Mouse (Mus musculus) R1 (cell line): ENCODE results near the gene Cd28.

Experiments used
- DNase-seq: peaks from one replicate; pipeline ENCODE4 v3.0.0-alpha.2; 2018; ENCODE audit warnings: low read depth, low spot score

Gene Cd28

DNA sequence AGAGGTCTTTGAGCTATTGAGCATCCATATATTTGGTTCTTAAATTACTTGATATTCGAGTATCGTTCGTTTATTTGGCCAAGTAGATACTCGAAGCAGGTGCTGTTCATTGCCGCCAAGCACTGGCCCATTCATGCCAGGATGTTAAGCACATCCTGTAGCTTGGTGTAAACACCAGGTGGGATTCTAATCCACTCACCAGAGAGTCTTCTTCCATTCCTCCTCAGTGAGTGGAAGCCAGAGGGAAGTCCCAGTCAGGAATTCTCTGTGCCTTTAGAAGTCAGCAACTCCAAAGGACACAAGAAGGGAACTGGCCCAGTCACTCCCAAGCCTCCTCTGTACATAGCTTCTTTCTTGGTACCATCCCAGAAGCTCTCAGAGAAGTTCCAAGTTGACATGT is at the start of gene Cd28:
Gene Cd28, plus strand, starts transcription at position 234 of the 400 bp plus-strand sequence.
- no peak for DNase-seq

DNA sequence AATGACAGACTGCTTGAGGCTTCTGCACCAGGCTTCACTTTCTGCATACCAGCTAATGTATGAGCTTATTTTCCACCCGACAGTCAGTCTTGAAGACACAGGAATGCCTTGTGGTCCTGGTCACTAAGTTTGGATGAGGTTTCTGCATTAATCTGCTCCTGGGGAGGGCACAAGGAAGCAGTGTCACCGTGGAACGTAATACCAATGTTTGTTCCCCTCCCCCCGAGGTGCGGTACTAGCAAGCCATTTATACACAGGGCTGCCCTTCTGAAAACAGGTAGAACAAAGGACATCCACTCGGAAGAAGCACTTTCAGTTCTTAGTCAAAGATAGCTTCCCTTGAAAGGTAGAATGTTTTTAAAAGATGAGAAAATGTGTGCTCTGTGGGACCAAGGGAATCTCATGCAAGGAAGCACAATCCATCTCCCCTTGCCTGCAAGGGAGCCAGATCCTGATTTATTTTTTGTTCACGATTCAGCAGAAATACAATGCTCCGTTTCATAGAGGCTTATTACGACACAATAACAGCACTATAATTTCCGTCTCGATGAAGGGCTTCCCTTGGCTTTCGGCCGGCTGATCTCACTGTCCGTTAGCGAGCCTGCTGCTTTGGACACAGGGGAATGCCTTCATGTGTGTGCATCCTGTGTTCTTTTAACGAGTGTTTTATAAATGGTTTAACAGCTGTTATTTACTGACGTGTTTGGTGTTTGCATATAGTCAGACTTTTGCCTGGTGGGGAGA is 48.6 kb upstream of the Cd28 start:
- no peak for DNase-seq

GRCm38 (mm10) chr1:60669048-60669447 is 47.6 kb upstream of the Cd28 start:
- no peak for DNase-seq

DNA sequence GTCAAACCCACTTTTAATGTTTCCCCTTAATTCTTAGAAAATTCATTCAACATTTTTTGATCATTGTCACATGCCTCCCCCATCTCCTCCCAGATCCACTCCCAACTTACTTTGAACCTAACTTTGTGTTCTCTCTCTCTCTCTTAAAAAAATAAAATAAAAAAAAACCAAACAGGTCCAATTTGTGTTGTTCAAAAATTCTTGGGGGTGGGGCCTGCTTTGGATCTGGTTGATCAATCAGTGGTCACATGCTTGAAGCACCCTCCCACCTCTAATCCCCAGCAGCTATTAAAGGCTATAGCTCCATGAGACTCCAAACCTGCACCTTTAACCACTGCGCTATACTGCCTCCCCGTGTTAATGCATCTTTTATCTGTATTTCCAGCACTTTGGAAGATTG is 46.9 kb upstream of the Cd28 start:
- DNase-seq = no peak

DNA sequence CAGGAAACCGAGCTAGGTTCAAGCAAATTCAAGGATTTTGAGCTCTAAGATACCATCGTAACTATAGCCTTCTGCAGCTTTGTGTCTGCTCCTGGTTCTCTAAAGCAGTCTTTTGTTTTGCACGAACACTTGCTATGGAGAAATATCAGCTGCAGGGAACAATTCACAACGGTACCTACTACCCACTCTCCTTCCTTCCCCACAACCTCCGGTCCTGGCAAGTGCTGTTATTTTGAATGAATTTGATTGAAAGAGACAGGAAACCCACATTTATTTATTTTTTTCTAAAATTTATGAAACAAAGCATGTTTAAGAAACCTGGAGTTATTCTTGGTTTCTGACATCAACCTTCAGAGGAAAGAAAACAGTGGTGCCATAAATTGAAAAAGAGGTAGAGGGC is 46.4 kb upstream of the Cd28 start:
- DNase-seq = no peak

- no peak for DNase-seq
Measured at GRCm38 (mm10) chr1:60683766-60684165, 32.8 kb upstream of the Cd28 start.

- no peak for DNase-seq
Measured at GRCm38 (mm10) chr1:60696115-60696895, 20.3 kb upstream of the Cd28 start.

GRCm38 (mm10) chr1:60702641-60703040 is 14.0 kb upstream of the Cd28 start:
- no peak for DNase-seq

DNA sequence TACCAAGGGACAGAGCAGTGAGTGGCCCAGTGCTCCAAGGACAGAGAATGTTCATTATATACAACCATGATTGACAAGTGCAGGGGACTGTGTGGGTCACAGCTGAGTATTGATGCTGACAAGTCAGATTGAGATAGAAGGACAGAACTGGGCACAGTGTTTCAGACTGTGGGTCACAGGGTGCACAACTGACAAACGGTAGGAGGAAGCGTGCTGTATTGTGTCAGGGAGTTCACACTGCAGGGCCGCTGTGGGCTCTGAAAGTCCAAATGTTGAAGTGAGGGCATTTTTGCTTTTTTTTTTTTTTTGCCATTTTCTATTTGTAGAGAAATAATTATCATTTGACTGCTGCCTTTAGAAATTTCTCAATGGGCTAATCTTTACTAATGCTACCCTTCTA is 3.4 kb upstream of the Cd28 start:
- no peak for DNase-seq

- DNase-seq = no peak
Measured at GRCm38 (mm10) chr1:60715651-60716196, 876 bp upstream of the Cd28 start.

DNA sequence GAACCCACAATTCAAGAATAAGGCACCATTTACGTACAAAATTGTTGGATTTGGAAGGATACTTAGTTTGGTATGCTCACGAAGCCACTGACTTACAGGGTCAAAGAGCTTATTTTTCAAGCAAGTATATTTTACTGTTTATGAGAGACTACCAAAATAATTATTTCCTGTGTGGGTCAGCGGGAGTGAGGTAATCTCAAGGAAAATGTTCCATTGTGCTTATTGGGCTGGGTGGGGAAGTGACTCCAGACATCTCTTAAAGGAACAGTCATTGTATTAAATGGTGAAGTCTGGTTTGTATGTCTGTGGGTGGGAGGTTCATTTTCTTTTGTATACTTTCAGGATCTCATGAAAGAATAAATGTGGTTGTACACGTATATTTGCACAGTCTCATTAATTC is 2.0 kb downstream of the Cd28 start:
- no peak for DNase-seq

- DNase-seq = no peak
Measured at GRCm38 (mm10) chr1:60723555-60723954, 7.0 kb downstream of the Cd28 start.

- no peak for DNase-seq
Measured at GRCm38 (mm10) chr1:60731940-60732339, 15.3 kb downstream of the Cd28 start.

DNA sequence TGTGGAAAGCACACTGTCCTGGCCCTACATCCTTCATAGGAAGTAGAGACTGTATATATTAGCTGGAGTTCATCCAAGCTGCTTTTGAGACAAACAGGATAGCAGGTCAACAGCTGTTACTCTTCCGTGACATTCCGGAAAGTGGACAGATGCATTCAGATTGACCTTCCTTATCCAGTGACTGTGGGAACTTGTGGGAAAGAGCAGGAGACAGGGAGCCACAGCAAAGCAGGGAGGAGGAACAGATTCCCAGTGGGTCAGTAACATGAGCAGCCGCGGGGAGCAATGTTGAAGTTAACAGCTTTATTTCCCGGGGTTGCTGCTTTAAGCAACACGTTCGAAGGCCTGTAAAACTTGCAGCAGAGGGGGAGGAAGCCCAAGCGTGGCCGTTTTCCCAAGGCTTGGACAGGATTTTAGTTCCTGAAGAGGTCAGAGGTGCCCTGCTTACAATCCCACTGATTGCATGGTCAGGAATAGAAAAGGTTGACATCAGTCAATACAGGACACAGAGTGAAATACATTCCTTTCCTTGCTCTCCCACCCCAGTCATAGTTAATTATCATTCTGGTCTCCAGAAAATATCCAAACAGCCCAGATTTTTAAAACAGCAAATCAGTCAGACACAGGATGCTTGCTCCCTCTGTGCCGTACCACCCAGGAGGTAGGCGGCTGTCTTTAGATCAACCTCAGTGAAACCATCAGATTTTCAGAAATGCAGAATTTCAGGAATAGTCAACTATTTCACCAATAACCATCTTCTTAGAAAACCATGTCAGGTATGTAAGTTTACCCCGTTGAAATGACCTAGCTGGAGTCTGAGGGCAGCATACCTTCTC is 18.7 kb downstream of the Cd28 start:
- no peak for DNase-seq

GRCm38 (mm10) chr1:60735908-60736280 is 19.3 kb downstream of the Cd28 start:
- DNase-seq = no peak

- DNase-seq = no peak
Measured at GRCm38 (mm10) chr1:60744266-60744665, 27.7 kb downstream of the Cd28 start.

- no peak for DNase-seq
Measured at GRCm38 (mm10) chr1:60745664-60746063, 29.1 kb downstream of the Cd28 start.

GRCm38 (mm10) chr1:60746153-60746552 is 29.6 kb downstream of the Cd28 start:
- DNase-seq = no peak

DNA sequence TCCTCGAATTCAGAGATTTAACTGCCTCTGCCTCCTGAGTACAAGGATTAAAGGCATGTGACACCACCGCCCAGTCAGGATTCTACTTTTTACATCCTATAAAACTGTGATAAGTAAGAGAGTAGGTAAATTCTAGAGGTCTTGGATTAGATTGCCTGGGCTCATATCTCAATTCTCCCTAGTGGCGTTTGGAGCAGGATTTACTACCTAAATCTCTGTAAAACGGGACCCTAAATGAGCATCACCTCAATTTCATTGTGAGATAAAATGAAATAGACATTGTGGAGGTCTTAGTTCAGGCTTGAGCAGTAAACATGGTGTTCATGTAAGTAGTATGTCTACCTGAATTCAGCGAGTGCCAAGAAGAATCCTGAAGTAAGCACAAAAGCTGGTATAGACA is 30.3 kb downstream of the Cd28 start:
- DNase-seq = no peak

DNA sequence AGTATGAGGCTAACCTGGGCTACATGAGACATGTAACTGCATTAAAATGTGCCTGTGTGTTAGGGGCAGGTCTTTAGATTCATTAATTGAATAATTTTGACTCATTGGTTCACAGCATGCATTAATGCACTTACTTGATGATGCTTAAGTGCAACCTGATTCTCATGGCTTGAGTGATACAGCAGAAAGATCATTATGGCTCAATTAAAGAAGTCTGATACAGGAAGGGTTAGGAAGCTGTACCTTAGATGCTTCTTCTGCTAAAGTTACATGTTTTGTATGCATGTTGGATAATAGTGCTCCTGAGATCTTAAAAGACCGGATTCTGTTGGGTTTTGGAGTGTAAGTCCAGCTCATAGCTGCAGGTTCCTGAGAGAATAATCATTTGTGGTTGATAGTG is 31.7 kb downstream of the Cd28 start:
- no peak for DNase-seq

- DNase-seq = no peak
Measured at GRCm38 (mm10) chr1:60748936-60749335, 32.3 kb downstream of the Cd28 start.

DNA sequence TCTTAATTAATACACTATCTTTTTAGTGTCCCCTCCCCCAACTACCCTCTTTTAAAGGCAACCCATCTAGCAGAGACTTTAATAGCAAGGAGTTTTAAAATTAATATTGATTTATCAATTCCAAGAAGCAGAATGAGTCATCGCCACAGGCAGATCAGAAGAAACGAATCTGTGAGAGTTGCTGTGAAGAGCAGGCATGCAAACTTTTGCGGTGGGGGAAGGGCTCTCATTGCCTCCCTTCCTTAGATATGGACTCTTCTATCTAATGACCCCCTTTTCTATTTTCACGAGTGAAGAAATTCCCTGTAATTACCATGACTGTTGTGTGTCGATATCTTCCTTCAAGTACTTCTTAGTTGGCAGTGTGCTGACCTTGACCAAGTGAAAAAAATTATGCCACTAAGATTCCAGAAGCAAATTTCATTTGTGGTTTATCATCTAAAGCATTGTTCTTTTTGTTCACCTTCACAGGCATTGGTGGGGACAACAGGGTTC is 32.8 kb downstream of the Cd28 start:
- DNase-seq = no peak
